Mouse (Mus musculus) thymus, adult 2 months (tissue): ENCODE data around the gene Shbg.

ENCODE experiments used
- CTCF ChIP-seq: fragments of 200-500 bp; IDR thresholded peaks from 2 replicates; pipeline ENCODE4 v1.5.1; 2012; ENCODE audit warnings: mild to moderate bottlenecking, control low read depth, low read length, moderate library complexity, borderline replicate concordance; ENCODE audit not compliant: control insufficient read depth, poor library complexity, insufficient read depth; ENCODE audit errors: extremely low read depth
- POLR2A ChIP-seq: fragments of 200-500 bp; IDR thresholded peaks from 2 replicates; pipeline ENCODE4 v1.6.1; 2012; ENCODE audit warnings: mild to moderate bottlenecking, low read length, control low read depth, moderate library complexity; ENCODE audit not compliant: control insufficient read depth, poor library complexity, insufficient read depth; ENCODE audit errors: extremely low read depth

DNA sequence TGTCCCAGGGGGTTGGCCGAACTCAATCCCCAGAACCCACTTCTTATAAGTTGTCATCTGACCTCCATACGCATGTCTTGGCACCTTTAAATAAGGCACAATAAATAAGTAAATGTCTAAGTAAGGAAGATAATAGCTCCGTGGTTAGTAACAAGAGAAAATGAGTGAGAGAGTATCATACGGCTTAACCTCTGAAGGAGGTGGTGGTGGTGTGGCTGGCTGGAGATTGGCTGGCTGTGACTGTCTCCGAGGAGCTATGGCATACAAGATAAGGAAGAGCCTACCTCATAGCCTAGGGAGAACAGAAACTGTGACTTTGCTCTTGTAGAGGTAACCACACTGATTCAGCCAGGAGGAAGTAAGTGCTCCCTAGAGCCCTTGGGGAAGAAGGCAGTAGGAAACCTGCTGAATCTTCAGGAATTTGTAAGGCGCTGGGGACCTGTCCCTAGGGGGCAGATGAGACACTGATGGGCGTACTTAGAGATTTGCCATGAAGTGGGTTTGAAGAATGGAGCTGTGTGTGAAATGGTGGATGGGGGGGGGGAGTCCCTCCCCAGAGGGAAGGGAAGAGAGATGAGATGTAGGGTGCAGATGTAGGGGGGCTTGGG, 31.9 kb downstream of the Shbg start:
- TF ChIP-seq CTCF (no peak), POLR2A (no peak)
